Mouse (Mus musculus): ENCODE data around the gene Rnf207. TPM values are rescaled to one million over a fixed set of nuclear protein-coding genes. Genes with fewer than 3 reads are reported as not detected.

Gene Rnf207
- not detected in 2 replicates for total RNA-seq (2017)

DNA sequence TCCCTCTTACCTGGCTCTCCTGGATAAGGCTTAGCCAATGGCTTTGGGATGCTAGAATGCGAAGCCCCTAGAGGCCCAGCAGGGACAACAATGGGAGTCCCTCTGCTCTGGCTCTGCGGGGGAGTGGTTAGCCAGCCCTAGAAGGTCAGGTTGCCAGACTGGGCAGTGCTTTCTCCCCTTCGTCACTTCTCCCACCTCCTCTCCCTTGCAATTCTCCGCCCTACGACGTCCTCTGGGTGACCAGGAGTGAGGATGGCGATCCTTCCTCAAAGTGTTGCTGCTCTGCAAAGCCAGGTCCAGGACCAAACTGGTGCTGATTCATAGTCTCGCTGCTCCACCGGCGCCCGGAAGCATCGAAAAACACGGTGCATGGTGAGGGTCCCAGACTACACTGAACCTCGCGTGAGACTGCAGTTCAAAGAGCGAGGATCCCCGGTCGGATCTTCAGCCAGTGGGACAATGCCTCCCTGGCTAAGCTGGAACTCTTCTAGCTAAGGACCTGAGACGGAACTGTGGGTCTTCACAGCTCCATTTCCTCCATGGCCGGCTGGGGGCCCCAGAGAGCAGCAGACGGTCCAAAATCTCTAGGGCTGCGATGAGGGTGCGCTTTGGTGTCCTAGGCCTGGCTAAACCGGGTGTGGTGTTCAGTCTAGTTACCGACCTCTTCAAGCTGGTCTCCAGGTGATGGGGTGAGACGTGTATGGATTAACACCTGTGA, at the start of gene Rnf207:
Gene Rnf207 (minus strand): TSS at position 477 of the 718 bp plus-strand sequence.
- ATAC-seq (ENCODE audit: extremely low read depth, insufficient number of reproducible peaks, low FRiP score, poor library complexity, severe bottlenecking): peak; percentile 65

DNA sequence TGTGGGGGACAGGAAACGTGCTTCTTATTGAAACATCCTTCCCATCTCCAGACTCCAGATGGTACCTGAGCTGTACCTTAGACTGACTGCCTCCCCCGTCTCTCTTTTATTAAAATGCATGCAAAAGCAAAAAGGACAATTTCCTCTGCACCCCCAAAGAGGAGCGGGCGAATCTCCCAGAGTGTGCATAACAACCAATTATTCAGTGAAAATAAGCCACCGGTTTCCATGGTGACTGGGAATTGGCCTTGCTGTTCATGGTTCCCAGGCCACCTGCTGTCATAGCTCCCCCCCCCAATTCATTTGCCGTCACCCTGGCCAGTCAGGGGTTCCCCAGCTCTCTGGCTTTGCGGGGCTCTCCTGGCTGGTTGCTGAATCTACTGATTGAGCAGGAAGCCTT, 46.4 kb upstream of the Rnf207 start:
- ATAC-seq (ENCODE audit: extremely low read depth, insufficient number of reproducible peaks, low FRiP score, poor library complexity, severe bottlenecking): no peak

DNA sequence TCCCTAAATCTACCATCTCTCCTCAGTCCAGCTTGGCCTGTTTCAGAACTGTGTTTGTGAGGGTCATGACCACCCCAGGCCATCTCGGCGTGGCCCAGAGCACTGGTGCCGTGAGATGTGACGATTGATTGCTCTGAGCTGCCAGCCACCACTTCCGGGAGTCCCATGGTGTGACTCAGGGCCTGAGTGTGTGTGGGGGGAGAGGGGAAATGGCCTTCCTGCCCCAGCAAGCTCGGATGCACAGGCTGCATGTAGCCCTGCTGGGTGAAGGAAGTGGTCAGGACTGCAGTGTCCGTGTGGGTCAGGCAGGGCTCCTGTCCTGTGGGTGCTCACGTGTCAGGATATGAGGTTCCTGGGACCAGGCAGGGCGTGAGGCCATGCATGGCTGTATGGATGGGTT, 43.4 kb upstream of the Rnf207 start:
- peak; percentile 22; the same call in 1 of the 2 replicates for ATAC-seq (ENCODE audit: extremely low read depth, insufficient number of reproducible peaks, low FRiP score, poor library complexity, severe bottlenecking)

DNA sequence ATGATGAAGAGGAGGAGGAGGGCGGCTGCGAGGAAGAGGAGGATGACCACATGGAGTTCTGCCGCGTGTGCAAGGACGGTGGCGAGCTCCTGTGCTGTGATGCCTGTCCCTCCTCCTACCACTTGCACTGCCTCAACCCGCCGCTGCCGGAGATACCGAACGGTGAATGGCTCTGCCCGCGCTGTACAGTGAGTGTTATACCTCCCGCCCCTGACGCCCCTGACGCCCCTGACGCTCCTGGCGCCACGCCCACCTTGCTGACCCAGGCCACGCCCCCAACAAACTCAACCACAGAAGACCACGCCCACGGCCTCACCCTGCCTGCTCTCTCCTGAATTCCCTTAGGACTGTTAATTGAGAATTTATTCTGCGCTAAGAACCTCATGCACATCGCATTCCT, 42.1 kb upstream of the Rnf207 start:
- no peak for ATAC-seq (ENCODE audit: extremely low read depth, insufficient number of reproducible peaks, low FRiP score, poor library complexity, severe bottlenecking)

DNA sequence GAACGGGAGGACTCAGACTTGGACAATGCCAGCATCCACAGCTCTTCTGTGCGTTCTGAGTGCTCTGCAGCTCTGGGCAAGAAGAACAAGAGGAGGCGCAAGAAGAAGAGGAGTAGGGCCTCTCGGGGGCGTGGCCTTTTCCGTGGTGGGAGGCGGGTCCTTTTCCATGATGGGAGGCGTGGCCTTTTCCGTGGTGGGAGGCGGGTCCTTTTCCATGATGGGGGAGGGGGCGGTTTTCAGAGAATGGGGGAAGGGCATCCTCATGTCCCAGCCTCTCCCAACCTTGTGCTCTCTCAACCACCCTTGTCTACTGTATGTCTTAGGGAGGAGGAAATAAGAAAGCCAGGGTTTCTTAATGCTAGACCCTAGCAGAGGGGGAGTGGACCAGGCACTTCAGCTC, 40.9 kb upstream of the Rnf207 start:
- ATAC-seq (ENCODE audit: extremely low read depth, insufficient number of reproducible peaks, low FRiP score, poor library complexity, severe bottlenecking): no peak

DNA sequence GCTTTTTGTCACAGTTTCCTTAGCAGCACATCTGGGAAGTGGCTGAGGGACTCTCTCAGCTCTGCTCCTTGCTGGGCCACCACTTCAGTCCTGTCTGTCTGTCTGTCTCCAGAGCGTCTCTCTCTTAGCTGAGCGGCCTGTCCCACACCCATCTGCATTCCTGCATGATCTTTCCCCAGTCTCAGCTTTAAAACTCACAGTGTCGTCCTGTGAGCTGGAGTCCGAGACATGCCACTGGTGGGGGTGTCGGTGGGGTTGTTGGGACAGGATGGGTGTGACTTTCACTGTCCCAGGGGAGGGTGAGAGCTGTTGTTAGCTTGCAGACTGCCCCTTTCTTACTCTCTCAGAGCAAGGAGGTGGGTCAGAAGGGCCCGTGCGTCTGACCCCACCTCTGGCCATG, 36.9 kb upstream of the Rnf207 start:
- no peak for ATAC-seq (ENCODE audit: extremely low read depth, insufficient number of reproducible peaks, low FRiP score, poor library complexity, severe bottlenecking)

DNA sequence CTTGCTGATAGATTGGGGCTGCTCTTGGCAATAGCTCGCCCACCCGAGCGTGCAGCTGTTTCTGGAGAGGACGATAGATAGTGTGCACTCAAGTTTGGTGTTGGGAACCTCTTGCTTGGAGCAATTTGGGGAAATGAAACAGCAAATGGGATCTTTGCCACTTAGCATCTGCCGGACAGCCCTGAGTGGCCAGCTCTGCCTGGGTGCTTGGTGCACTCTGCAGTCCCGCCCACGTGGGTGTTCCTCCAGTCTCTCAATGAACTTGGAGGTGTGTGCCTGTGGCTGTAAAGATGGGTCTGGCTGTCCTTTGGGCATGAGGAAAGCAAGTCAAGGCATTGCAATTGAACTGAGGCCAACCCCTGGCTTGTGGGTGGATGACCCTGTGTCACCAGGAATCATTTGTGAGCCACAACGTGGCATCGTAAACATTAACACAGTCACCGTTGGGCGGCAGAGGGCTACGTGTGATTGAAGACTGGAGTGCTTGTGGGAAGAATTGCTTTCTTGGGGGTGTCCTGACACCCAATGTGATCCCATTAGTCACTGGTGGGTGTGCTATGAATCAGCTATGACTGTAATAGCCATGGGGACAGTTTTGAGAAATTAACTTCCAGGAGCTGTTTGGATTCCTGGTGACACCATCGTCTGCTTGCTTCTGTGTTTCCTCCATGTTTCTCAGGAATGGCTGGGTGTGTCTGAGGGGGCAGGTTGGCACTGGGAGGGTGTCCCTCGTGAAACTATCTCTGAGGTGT, 35.3 kb upstream of the Rnf207 start:
- no peak for ATAC-seq (ENCODE audit: extremely low read depth, insufficient number of reproducible peaks, low FRiP score, poor library complexity, severe bottlenecking)

DNA sequence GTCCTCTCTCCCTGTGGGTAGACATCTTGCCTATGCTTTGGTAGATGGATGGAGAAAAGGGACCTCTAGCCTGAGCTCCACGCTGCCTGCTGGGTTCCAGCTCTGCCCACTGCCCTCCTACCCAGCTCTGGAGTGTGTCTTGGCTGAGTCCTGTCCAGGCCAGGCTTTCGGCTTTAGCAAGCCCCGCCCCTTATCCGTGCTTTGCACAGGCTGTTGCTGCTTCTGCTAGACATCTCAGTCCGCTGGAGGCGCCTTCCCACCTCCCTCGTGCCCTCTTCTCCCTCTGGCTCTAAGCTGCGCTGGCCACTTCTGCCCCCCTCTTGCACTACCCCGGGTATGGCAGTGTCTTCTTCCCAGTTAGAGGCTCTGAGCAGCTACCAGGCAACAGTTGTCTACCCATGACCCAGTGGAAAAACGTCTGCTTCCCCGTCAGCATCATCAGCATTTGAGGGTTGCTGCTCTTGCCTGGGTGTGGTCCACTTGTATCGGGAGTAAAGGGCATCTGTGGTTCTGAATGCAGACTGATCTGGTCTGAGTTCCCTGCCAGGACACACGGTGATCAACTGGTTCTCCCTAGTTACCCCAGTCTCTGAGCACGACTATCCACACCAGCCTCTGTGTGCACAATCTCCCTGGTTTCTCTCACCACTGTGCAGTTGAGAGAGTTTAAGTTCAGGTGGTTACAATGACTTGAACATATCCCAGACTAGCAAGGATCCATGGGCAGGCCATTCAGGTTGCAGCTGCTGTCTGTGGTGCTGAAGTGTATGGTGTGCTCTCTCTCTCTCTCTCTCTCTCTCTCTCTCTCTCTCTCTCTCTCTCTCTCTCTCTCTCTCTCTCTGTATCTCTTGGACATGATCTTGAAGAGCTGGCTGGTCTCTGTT, 32.9 kb upstream of the Rnf207 start:
- no peak for ATAC-seq (ENCODE audit: extremely low read depth, insufficient number of reproducible peaks, low FRiP score, poor library complexity, severe bottlenecking)

DNA sequence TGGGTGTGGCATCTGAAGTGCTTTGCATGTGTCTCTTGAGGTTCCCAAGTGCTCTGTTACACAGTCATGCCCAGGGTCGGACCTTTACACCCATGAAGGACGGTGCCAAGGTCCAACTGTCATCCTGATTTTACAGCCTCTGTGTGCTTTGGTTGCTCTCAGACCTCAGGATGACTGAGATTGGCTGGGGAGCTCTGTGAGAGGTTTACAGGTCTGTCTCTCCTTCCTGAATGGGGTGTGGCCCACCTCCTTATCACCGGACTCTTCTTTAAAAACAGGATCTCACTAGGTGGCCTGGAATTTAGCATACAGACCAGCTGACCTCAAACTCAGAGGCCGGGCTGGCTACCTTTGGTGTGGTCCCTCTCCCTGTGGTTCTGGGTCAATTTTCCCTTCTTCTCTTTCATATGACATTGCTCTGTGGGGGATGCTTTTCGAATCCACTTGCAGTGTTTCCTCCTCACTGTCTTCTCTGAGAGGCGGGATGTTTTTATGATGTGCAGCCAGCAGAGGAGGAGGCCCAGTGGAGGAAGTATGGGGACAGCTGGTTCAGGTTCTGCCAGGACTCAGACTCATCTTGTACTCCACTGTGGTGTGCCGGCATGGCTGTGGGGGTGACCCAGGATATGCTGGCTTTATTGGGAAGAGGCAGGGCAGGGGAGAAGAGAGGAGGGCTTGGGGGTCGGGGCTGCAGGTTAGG, 32.1 kb upstream of the Rnf207 start:
- no peak for ATAC-seq (ENCODE audit: extremely low read depth, insufficient number of reproducible peaks, low FRiP score, poor library complexity, severe bottlenecking)

DNA sequence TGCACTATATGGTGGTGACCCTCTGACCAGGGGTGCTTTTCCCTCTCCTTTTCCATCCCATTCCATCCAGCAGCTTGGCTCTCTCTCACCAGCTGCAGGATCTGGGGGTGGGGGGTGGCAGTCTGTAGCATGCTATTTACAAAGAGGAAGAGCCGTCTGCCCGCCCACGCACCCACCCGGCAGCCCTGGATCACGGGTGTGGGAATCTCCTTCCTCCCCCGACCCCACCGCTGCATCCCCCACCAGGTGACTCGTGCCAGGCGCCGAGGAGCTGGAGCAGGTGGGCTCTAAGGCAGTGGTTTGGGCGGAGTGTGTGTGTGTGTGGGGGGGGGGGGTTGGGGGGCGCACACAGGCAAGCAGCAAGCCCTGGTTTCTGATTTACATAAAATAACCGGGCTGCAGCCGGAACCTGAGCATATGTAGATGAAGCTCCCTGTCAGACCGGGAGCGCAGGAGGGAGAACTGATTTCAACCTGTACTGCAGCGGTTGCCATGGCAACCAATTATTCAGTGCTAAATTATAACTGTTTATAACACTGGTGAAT, 31.1 kb upstream of the Rnf207 start:
- ATAC-seq (ENCODE audit: extremely low read depth, insufficient number of reproducible peaks, low FRiP score, poor library complexity, severe bottlenecking): no peak

DNA sequence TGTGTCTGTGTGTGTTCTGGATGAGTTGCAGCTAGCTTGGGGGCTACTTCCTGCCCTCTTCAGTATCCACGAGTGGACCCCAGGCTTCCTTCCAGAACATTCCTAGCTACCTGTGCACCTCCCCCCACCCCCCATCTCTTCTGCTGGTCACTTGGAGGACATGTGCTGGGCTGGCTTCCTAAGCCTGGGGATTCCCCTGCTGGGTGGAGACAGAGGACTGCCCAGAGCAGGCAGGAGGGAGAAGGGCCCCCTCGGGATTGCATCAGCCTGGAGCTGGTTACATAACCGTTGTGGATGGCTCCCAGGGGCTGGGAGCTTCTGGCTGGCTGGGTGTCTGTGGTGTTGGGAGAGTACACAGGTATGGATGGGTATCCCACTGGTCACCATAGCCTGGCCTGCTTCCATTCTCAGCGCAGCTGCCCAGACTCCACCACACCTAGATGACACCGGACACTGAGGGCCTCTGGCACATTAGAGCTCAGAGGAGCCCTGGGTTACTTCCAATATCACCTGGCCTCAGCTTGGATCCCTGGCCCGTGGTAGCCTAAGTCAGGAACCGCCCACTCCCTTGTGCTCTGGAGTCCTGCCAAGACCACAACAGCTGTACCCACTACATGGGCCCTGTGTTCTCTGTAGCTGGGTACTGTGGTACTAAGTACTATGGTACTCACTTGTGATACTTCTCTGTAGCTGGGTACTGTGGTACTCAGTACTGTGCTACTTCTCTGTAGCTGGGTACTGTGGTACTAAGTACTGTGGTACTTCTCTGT, 26.5 kb upstream of the Rnf207 start:
- no peak for ATAC-seq (ENCODE audit: extremely low read depth, insufficient number of reproducible peaks, low FRiP score, poor library complexity, severe bottlenecking)

DNA sequence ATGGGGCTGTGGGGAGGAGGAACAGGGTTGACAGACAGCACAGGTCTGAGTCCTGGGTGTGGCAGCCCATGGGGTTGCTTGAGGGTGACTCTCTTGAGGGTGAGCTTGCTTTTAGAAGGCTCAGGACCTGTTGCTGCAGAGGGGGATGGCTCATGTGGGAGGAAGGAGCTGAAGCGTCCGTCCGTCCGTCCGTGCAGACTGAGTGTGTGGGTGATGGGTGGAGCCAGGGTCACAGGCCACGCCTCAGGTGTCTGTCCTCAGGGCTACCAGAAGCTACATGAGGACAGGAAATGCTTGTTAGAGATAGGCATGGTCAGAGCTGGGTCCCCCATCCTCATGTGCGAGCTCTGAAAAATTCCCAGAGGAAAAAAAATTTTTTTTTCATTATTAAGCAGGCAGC, 25.9 kb upstream of the Rnf207 start:
- no peak for ATAC-seq (ENCODE audit: extremely low read depth, insufficient number of reproducible peaks, low FRiP score, poor library complexity, severe bottlenecking)

DNA sequence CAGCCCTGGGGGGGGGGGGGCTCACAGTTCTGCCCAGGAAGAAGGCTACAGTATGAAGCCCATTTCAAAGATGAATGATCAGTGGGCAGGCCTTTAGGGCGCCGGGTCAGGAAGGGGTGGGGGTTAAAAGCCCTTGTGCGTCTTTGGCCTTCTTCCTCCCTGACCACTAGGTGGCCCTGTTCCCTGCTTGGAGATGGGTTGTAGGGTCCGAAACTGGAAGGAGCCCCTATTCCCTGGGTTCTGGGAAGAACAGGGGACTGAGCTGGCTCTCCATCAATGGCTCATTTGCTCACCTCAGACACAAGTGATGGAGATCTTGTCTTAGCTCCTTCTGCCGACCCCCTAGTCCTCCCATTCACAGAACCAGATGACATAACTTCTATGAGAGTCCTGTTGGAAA, 24.5 kb upstream of the Rnf207 start:
- ATAC-seq (ENCODE audit: extremely low read depth, insufficient number of reproducible peaks, low FRiP score, poor library complexity, severe bottlenecking): no peak

DNA sequence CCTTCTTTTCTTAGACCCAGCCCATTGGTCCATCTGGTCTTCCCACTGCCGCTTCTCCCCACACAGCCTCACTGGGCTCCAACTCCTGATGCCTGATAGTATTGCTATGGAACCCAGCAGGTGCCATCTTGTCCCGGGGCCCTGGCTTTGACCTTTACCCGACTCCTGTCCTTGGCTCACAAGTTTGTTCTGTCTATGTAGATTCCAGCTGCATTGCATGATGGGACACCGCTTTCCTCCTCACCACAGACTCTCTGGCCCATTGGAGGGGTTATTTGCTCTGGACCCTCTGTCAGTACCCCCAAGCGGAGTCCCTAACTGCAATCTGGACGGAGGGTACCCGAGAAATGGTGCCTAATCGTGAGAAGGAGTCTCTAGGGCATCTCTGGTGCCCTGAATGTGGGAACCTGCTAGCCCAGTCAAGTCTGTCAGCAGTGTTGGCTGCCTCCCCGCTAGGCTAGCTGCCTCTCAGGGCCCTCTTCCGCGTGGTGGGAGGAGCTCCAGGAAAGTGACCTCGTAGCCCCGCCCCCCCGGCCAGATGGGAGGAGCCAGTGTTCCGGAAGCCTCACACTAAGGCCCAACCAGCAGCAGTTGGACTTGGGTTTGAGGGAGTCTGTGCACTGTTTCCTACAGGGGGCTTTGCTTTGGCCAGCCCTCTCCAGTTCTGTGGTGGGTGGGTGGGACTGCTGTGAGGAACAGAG, 21.9 kb upstream of the Rnf207 start:
- ATAC-seq (ENCODE audit: extremely low read depth, insufficient number of reproducible peaks, low FRiP score, poor library complexity, severe bottlenecking): no peak

DNA sequence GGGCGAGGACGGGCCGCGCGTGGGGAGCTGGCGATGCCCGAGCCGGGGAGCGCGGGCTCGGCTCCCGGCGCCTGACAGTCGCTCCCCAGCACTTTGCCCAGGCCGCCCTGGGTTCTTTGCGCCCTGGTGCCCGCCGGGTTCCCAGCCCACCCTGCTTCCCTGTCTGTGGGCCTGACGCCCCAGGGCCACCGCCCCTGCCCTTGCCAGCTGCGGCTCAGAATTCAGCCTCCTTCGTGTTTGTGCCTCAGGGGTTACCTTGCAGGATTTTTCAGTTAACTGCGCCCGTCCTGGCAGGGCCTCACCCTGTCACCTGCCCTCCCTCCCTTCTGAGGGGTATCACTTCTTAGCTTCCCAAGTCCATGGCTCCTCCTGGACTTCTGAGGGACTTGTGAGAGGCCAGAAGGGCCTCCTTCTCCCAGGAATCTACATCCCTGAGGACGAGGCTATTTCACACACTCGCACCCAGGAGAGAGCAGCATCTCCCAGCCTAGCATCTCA, 20.5 kb upstream of the Rnf207 start:
- no peak for ATAC-seq (ENCODE audit: extremely low read depth, insufficient number of reproducible peaks, low FRiP score, poor library complexity, severe bottlenecking)

DNA sequence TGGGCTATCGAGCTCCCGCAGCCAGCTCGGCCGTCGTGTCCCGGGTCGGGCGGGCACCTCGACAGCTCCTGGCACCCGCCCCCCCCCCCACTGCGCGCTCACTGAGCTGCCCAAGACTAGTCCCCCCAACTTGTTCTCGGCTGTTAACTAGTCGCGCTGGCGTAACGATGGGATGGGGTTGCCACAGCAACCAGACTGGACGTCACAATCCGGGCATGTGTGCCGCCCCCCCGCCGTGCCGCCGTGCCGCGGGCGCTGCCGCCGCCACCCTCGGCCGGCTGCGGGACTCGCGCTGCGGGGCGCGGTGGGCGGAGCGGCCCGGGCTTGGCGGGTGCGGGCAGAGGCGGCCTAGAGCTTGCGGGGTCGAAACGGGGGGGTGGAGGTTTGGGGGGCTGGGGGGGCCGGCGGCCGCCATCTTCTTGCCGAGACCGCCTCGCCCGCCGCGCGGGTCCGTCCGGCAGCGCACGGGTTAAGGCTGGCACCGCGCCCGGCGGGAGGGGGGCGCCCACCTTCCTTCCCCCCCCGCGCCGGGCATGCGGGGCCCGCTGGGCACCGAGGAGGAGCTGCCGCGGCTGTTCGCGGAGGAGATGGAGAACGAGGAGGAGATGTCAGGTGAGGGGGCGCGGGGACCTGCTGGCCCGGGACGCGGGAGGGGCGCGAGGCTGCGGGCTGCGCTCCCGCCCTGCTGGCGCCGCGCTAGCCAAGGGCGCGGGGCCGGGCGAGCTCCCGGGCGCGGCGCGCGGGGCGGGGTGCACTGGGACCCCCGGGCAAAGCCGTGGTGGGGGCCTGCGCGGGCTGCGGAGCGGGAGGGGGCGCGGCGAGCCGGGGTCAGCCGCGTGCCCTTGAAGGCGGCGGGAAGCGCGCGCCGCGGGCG, 19.9 kb upstream of the Rnf207 start, which contains the start of gene Chd5:
Gene Chd5 (plus strand): TSS at position 233 of the 874 bp plus-strand sequence.
- ATAC-seq (ENCODE audit: extremely low read depth, insufficient number of reproducible peaks, low FRiP score, poor library complexity, severe bottlenecking): no peak
